Mouse (Mus musculus) kidney, adult 9 months (tissue): ENCODE results near the gene Lyzl6.
A peak's percentile ranks its signal among the peaks of the same experiment; 100 is the strongest.

ENCODE experiments used
- DNase-seq: peaks from one replicate; pipeline ENCODE4 v3.0.0; 2022

Lyzl6 gene

GRCm38 (mm10) chr11:103639407-103639946 is 787 bp upstream of the Lyzl6 start:
- DNase-seq: peak; percentile 47

GRCm38 (mm10) chr11:103636261-103636660 is 2.4 kb downstream of the Lyzl6 start:
- no peak for DNase-seq

GRCm38 (mm10) chr11:103635481-103635880 is 3.2 kb downstream of the Lyzl6 start:
- no peak for DNase-seq

- DNase-seq: no peak
Observed at GRCm38 (mm10) chr11:103634806-103635205, 3.9 kb downstream of the Lyzl6 start.

GRCm38 (mm10) chr11:103627453-103627852 is 11.2 kb downstream of the Lyzl6 start:
- no peak for DNase-seq

GRCm38 (mm10) chr11:103621040-103621439 is 17.6 kb downstream of the Lyzl6 start, which contains the start of gene Gm884:
Gm884 (minus strand) TSS chr11:103621140.
- DNase-seq: no peak

- DNase-seq: no peak
Observed at GRCm38 (mm10) chr11:103610772-103611171, 27.9 kb downstream of the Lyzl6 start.

- no peak for DNase-seq
Observed at GRCm38 (mm10) chr11:103606611-103607010, 32.1 kb downstream of the Lyzl6 start.
